Comparison of ENCODE assay signal across 9 mouse cellular contexts in the genomic region with DNA sequence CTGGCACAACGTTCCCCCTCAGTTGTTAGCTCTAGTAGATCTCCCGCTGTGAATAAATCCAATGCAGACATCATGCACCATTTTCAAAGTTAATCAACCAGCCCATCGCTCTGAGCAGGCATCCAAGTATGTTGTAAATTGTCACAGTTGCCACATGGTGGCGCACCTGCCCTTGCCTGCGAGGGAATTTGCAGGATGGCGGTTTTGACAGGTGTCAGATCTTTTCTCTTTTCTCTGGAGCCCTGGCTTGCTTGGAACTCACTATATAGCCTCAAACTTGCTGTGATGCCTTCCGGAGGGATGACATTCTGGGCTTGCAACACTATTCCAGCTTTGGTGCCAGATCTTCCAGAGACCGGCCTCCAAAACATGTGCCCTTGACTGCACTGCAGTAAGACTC. TPM values are rescaled to one million over a fixed set of nuclear protein-coding genes. Genes with fewer than 3 reads are reported as not detected.
DNase-seq lines count a peak whose midpoint lies in the region; ATAC-seq lines count a peak whose summit lies in the region.
"Had no signal": no experiment of that assay in that cellular context is flagged by ENCODE, and none has a peak within 500 bp of the region (broad histone marks: within the 10 kb centered on the region; RNA-seq: fewer than 3 reads in every experiment).

No protein-coding gene starts in this region.

- WGBS in heart, embryonic 12.5 days, result 11% methylated on average over 8 of the region's 8 CpGs

- no peak overlapping the region for H3K9ac ChIP-seq in heart, embryonic 12.5 days
- H3K9ac ChIP-seq: embryonic facial prominence, embryonic 15.5 days had no signal

- H3K9me3 ChIP-seq in heart, embryonic 12.5 days (replicated peaks), result no peaks in the 10 kb centered on the region
- H3K9me3 ChIP-seq: embryonic facial prominence, embryonic 15.5 days had no signal

- no peak overlapping the region for H3K4me2 ChIP-seq in heart, embryonic 12.5 days
- H3K4me2 ChIP-seq: embryonic facial prominence, embryonic 15.5 days had no signal

- no peak overlapping the region for H3K4me3 ChIP-seq in heart, embryonic 12.5 days
- H3K4me3 ChIP-seq: embryonic facial prominence, embryonic 15.5 days had no signal

- no peaks in the 10 kb centered on the region for H3K4me1 ChIP-seq in heart, embryonic 12.5 days (replicated peaks)

- no peak overlapping the region for H3K27ac ChIP-seq in heart, embryonic 12.5 days (ENCODE audit: poor library complexity, severe bottlenecking)
- H3K27ac ChIP-seq: embryonic facial prominence, embryonic 15.5 days had no signal

- ATAC-seq in heart, embryonic 12.5 days (ENCODE audit: insufficient number of reproducible peaks, low FRiP score), result no peak
- peak; percentile 63 for ATAC-seq in megakaryocyte progenitor cell, adult 5-6 weeks (replicated peaks; ENCODE audit: poor library complexity)

- intact Hi-C loops in heart, postnatal 36 days (cut with DNase I), result no loop called here

- H3K27me3 ChIP-seq in heart, embryonic 12.5 days (replicated peaks), result peaks cover 63% of the 10 kb centered on the region

- no peaks in the 10 kb centered on the region for H3K36me3 ChIP-seq in heart, embryonic 12.5 days
- H3K36me3 ChIP-seq: embryonic facial prominence, embryonic 15.5 days had no signal

- DNase-seq in heart, postnatal 36 days, result peak; percentile 23 to 34
- peak; percentile 26 to 28 for DNase-seq in urinary bladder, postnatal 36 days (ENCODE audit: low spot score in 2 of 2)
- no peak for DNase-seq in urinary bladder, adult 2 months (ENCODE audit: low spot score)
- peak; percentile 74 for DNase-seq in cerebellum, adult 8-10 months
- peak; percentile 67 for DNase-seq in induced T-regulatory cell, adult 2 months (ENCODE audit: low read depth)
- no peak for DNase-seq in ovary, postnatal 14 days (ENCODE audit: low spot score)

RNA-seq across cellular contexts. Expression of a gene that starts 27.8 kb away (rescaled TPM):
- 10 to 100 TPM; 58.9 to 60.7 TPM for total RNA-seq in heart, postnatal 36 days (2021)
- 37.9 and 39.6 TPM in 2 replicates for polyA plus RNA-seq in heart, embryonic 12.5 days (2016; fragmentation: Nextera tagmentation; extraction: Ambion mirVana)
- polyA plus RNA-seq in urinary bladder, adult 2 months (2012; rRNA removed), result 50.9 and 56.0 TPM in 2 replicates
- 21.2 and 22.5 TPM in 2 replicates for total RNA-seq in megakaryocyte progenitor cell, adult 5-6 weeks (2015)
- total RNA-seq in megakaryocyte progenitor cell, adult 5-6 weeks (2017), result 41.3 and 52.0 TPM in 2 replicates

Comparison
In these comparisons a context has a peak if more than half of its experiments do, and no peak if none do; other contexts are left out.
1. DNase-seq: peak in heart, postnatal 36 days (2 of 2), urinary bladder, postnatal 36 days (2 of 2), cerebellum, adult 8-10 months (single experiment) and induced T-regulatory cell, adult 2 months (single experiment); none in urinary bladder, adult 2 months (single experiment) and ovary, postnatal 14 days (single experiment).